Mouse (Mus musculus) hindbrain, postnatal 0 days (tissue): ENCODE data around the gene Mtnr1b. TPM values are rescaled to one million over a fixed set of nuclear protein-coding genes. Genes with fewer than 3 reads are reported as not detected.

Experiments used
- ATAC-seq: fragments of 200-750 bp; cut with Nextera tagmentation; 2 replicates; pipeline ENCODE4 v1.8.0; 2017; ENCODE audit warnings: mild to moderate bottlenecking, moderate TSS enrichment, moderate library complexity
- DNase-seq: peaks from one replicate; pipeline ENCODE4 v3.0.0-alpha.2; 2015; ENCODE audit warnings: low spot score
- H3K27ac ChIP-seq: fragments of 300-500 bp; sonication (generic); 2 replicates; pipeline ENCODE4 v1.5.1; 2014; ENCODE audit warnings: mild to moderate bottlenecking
- H3K27me3 ChIP-seq: fragments of 300-500 bp; sonication (generic); 2 replicates; pipeline ENCODE4 v1.6.1; 2014; ENCODE audit warnings: low read length, mixed read lengths; ENCODE audit not compliant: insufficient read depth
- H3K36me3 ChIP-seq: fragments of 300-500 bp; sonication (generic); 2 replicates; pipeline ENCODE4 v1.6.1; 2014; ENCODE audit warnings: low read length, mixed read lengths; ENCODE audit not compliant: insufficient read depth
- H3K4me1 ChIP-seq: fragments of 300-500 bp; sonication (generic); 2 replicates; pipeline ENCODE4 v1.6.1; 2014; ENCODE audit warnings: antibody characterized with exemption, low read length, mixed read lengths; ENCODE audit not compliant: insufficient read depth
- H3K4me2 ChIP-seq: fragments of 300-500 bp; sonication (generic); 2 replicates; pipeline ENCODE4 v1.6.1; 2014; ENCODE audit warnings: low read depth, mild to moderate bottlenecking, low read length, moderate library complexity, mixed read lengths
- H3K4me3 ChIP-seq: fragments of 300-500 bp; sonication (generic); 2 replicates; pipeline ENCODE4 v1.5.1; 2014; ENCODE audit warnings: low read length
- H3K9ac ChIP-seq: fragments of 300-500 bp; sonication (generic); replicated peaks from 2 replicates; pipeline ENCODE4 v1.6.1; 2014; ENCODE audit warnings: mild to moderate bottlenecking, low read length, moderate library complexity, mixed read lengths
- H3K9me3 ChIP-seq: fragments of 300-500 bp; sonication (generic); 2 replicates; pipeline ENCODE4 v1.6.1; 2016; ENCODE audit warnings: low read length, mixed read lengths
- CTCF ChIP-seq: IDR thresholded peaks from 2 replicates; pipeline ENCODE4 v1.5.1; 2016; ENCODE audit warnings: antibody characterized with exemption, control low read depth, low read depth
- WGBS: fragments of 180-500 bp; shearing (Covaris S2); extraction: QIAGEN DNeasy Blood & Tissue Kit; methylation state at CpG from one replicate; pipeline ENCODE4 v1.1.7; 2014; 5-methylcytosine and 5-hydroxymethylcytosine counted together
- polyA plus RNA-seq: library from polyadenylated mRNA; unstranded; fragments of >200 nt; fragmentation: Nextera tagmentation; extraction: Ambion mirVana; gene quantifications from 2 replicates; pipeline ENCODE4 v1.2.1, GENCODE M21; 2015
- total RNA-seq: library from RNA; depleted of rRNA; stranded (reverse); fragments of >200 nt; gene quantifications from 2 replicates; pipeline ENCODE4 v1.2.3, GENCODE M21; 2014

Mtnr1b gene
- total and polyA plus RNA-seq, 2 experiments from 2014 or later: not detected

- ATAC-seq: no peak
- no peaks in the 10 kb centered on the region for H3K27me3 ChIP-seq
- no peaks in the 10 kb centered on the region for H3K4me1 ChIP-seq
- no peak overlapping the region for H3K9ac ChIP-seq
- H3K36me3 ChIP-seq: no peaks in the 10 kb centered on the region
- TF ChIP-seq CTCF: no peak
- no peak for DNase-seq
- H3K4me2 ChIP-seq: no peak overlapping the region
- no peak overlapping the region for H3K27ac ChIP-seq
- H3K4me3 ChIP-seq: no peak overlapping the region
- no peaks in the 10 kb centered on the region for H3K9me3 ChIP-seq
Observed at GRCm38 (mm10) chr9:15802413-15803027, 71.8 kb downstream of the Mtnr1b start.

- Histone ChIP-seq H3K36me3 (no peaks in the 10 kb centered on the region), H3K27ac (no peak overlapping the region), H3K4me1 (no peaks in the 10 kb centered on the region), H3K9me3 (no peaks in the 10 kb centered on the region), H3K27me3 (no peaks in the 10 kb centered on the region), H3K9ac (no peak overlapping the region), H3K4me3 (no peak overlapping the region), H3K4me2 (no peak overlapping the region)
- WGBS: 78% methylated on average over 5 of the region's 5 CpGs
- peak; percentile 5 for DNase-seq
- 0 out of 2 replicates have a peak, but pooled peaks have one; percentile 32 for ATAC-seq
- TF ChIP-seq CTCF: no peak
Observed at GRCm38 (mm10) chr9:15800402-15800801, 74.0 kb downstream of the Mtnr1b start.

DNA sequence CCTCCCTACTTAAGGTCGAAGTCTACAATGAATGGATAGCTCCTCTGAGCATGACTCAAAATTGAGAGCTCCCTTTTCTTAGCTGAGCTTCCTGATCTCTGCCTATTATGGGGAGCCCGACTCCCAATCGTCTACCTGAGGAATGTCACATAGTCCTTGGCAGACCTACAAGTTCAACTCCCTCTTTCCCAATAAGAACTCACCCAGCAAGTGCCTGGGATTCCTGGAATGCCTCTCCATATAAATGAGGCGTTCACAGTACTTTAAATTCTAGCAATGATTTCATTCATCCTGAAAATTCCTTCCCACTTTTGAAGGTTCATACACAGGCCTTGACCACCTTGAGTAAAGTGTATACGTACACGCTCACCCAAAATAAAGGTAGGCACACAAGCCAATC, 79.9 kb downstream of the Mtnr1b start:
- WGBS: 88% methylated on average over 6 of the region's 6 CpGs

GRCm38 (mm10) chr9:15792076-15792475, 82.3 kb downstream of the Mtnr1b start:
- no peak overlapping the region for H3K27ac ChIP-seq
- 90% methylated on average over 9 of the region's 9 CpGs for WGBS
- H3K4me3 ChIP-seq: no peak overlapping the region
- ATAC-seq (no peak), DNase-seq (no peak)
- no peaks in the 10 kb centered on the region for H3K9me3 ChIP-seq
- H3K4me1 ChIP-seq: no peaks in the 10 kb centered on the region
- no peaks in the 10 kb centered on the region for H3K36me3 ChIP-seq
- H3K27me3 ChIP-seq: no peaks in the 10 kb centered on the region
- no peak overlapping the region for H3K9ac ChIP-seq
- TF ChIP-seq CTCF: no peak
- H3K4me2 ChIP-seq: no peak overlapping the region

More for the DNA sequence above, 79.9 kb downstream of the Mtnr1b start:
- no peak overlapping the region for H3K4me3 ChIP-seq
- H3K27me3 ChIP-seq: no peaks in the 10 kb centered on the region
- no peak for TF ChIP-seq CTCF
- no peaks in the 10 kb centered on the region for H3K9me3 ChIP-seq
- no peaks in the 10 kb centered on the region for H3K36me3 ChIP-seq
- no peak overlapping the region for H3K27ac ChIP-seq
- DNase-seq: no peak
- no peak overlapping the region for H3K9ac ChIP-seq
- no peak for ATAC-seq
- H3K4me2 ChIP-seq: no peak overlapping the region
- H3K4me1 ChIP-seq: no peaks in the 10 kb centered on the region

GRCm38 (mm10) chr9:15786610-15787009, 87.7 kb downstream of the Mtnr1b start:
- H3K9me3 ChIP-seq: no peaks in the 10 kb centered on the region
- no peak overlapping the region for H3K4me2 ChIP-seq
- H3K27ac ChIP-seq: no peak overlapping the region
- TF ChIP-seq CTCF: no peak
- 75% methylated on average over 2 of the region's 2 CpGs for WGBS
- H3K27me3 ChIP-seq: no peaks in the 10 kb centered on the region
- no peaks in the 10 kb centered on the region for H3K4me1 ChIP-seq
- no peaks in the 10 kb centered on the region for H3K36me3 ChIP-seq
- no peak for DNase-seq
- no peak overlapping the region for H3K9ac ChIP-seq
- ATAC-seq: no peak
- no peak overlapping the region for H3K4me3 ChIP-seq

GRCm38 (mm10) chr9:15786192-15786591, 88.2 kb downstream of the Mtnr1b start:
- 79% methylated on average over 3 of the region's 3 CpGs for WGBS
- Histone ChIP-seq H3K27me3 (no peaks in the 10 kb centered on the region), H3K4me3 (no peak overlapping the region), H3K4me2 (no peak overlapping the region), H3K27ac (no peak overlapping the region), H3K36me3 (no peaks in the 10 kb centered on the region), H3K9me3 (no peaks in the 10 kb centered on the region), H3K9ac (no peak overlapping the region), H3K4me1 (no peaks in the 10 kb centered on the region)
- DNase-seq: no peak
- no peak for ATAC-seq
- no peak for TF ChIP-seq CTCF

DNA sequence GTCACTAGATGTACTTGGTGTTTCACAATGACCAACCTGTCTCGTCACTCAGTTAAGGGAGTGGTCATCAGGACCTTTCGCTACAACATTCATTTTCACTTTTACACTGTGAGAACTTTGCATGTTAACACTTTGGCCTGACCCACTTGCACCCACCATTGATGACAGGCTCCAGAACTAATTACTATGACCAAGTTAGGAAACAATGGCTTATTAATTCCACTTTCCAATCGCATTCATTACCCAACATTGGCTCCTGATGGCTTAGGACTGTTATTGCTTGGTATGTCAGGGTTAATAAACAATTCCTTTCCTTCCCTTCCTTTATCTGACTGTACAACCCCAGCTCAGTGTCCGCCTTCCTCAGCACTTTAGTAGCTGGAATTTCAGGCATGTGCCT, 92.4 kb downstream of the Mtnr1b start:
- Histone ChIP-seq H3K4me3 (no peak overlapping the region), H3K27ac (no peak overlapping the region), H3K27me3 (no peaks in the 10 kb centered on the region), H3K4me2 (no peak overlapping the region), H3K9me3 (no peaks in the 10 kb centered on the region), H3K9ac (no peak overlapping the region), H3K36me3 (no peaks in the 10 kb centered on the region), H3K4me1 (no peaks in the 10 kb centered on the region)
- WGBS: 57% methylated on average over 4 of the region's 4 CpGs
- DNase-seq (no peak), ATAC-seq (no peak)
- TF ChIP-seq CTCF: no peak
